Mouse (Mus musculus): ENCODE measurements around the gene Zc3h4.
"Not testable (repeated sequence)": the region's sequence is repeated elsewhere in the genome, so short reads cannot be mapped to it uniquely, and the experiment has no call there.

The Zc3h4 gene

GRCm38 (mm10) chr7:16400689-16401611 is at the start of gene Zc3h4:
Zc3h4 (plus strand) TSS chr7:16400910.
- peak; percentile 95 for DNase-seq

- DNase-seq = no peak
Observed at GRCm38 (mm10) chr7:16355854-16356594, 44.7 kb upstream of the Zc3h4 start.

GRCm38 (mm10) chr7:16357602-16358001 is 43.1 kb upstream of the Zc3h4 start:
- no peak for DNase-seq

GRCm38 (mm10) chr7:16364319-16364718 is 36.4 kb upstream of the Zc3h4 start:
- DNase-seq = peak; percentile 27

- DNase-seq = no peak
Observed at GRCm38 (mm10) chr7:16364901-16365500, 35.7 kb upstream of the Zc3h4 start.

- DNase-seq = no peak
Observed at GRCm38 (mm10) chr7:16366133-16366646, 34.5 kb upstream of the Zc3h4 start.

GRCm38 (mm10) chr7:16366669-16367068 is 34.0 kb upstream of the Zc3h4 start:
- DNase-seq = no peak

- DNase-seq = no peak
Observed at GRCm38 (mm10) chr7:16368835-16369234, 31.9 kb upstream of the Zc3h4 start.

- no peak for DNase-seq
Observed at GRCm38 (mm10) chr7:16370596-16370995, 30.1 kb upstream of the Zc3h4 start.

- DNase-seq = no peak
Observed at GRCm38 (mm10) chr7:16373719-16374118, 27.0 kb upstream of the Zc3h4 start.

GRCm38 (mm10) chr7:16374989-16375388 is 25.7 kb upstream of the Zc3h4 start:
- no peak for DNase-seq

- peak; percentile 68 for DNase-seq
Observed at GRCm38 (mm10) chr7:16376505-16376904, 24.2 kb upstream of the Zc3h4 start.

GRCm38 (mm10) chr7:16387160-16388041 is 13.3 kb upstream of the Zc3h4 start, which contains the start of gene Sae1:
Sae1 (minus strand) TSS chr7:16387806.
- peak; percentile 95 for DNase-seq

GRCm38 (mm10) chr7:16389942-16390341 is 10.8 kb upstream of the Zc3h4 start:
- DNase-seq = not testable (repeated sequence)

GRCm38 (mm10) chr7:16392923-16393322 is 7.8 kb upstream of the Zc3h4 start:
- no peak for DNase-seq

- peak; percentile 55 for DNase-seq
Observed at GRCm38 (mm10) chr7:16395944-16396343, 4.8 kb upstream of the Zc3h4 start.

- DNase-seq = no peak
Observed at GRCm38 (mm10) chr7:16397465-16397864, 3.2 kb upstream of the Zc3h4 start.

GRCm38 (mm10) chr7:16398387-16399050 is 2.2 kb upstream of the Zc3h4 start:
- peak; percentile 13 for DNase-seq

GRCm38 (mm10) chr7:16399098-16399819 is 1.5 kb upstream of the Zc3h4 start:
- peak; percentile 92 for DNase-seq

- peak; percentile 98 for DNase-seq
Observed at GRCm38 (mm10) chr7:16399820-16400688, 656 bp upstream of the Zc3h4 start.

Measured in thymus, postnatal 25 days (tissue).